Mouse (Mus musculus): Measurements from ENCODE around the gene Acot12.

Gene Acot12

DNA sequence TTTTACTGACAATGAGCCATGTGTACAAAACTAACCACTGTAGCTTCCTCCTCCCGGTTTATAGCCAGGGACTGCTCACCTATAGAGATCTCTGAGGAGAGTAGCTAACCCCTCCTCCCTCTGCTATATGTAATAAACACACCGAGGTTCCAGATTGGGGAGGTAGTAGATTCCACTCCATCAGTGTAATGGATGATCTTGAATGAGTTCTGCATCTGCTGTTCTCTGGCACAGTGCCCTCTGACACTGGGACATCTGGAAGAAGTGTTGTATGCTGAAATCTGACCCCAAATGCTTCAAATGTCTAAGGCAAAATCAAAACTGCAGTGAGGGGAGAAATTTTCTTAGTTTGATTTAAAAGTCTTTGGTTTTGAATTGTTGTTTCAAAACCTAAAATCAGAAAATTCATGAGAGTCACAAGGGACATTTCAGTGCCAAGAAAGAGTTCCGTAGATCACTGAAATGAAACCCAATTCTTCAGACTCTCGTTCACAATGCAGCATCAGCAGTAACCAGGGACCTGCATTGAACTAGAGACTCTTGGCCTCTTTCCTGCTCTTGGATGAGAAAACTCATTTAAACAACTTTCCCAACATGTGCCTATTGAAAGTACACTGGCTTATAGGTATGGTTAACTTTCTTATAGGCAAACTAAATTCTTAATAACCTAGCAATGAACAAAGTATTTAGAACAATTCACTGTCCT lies 83.7 kb downstream of the Acot12 start:
- peak; percentile 8 for DNase-seq (ENCODE audit: low read depth, low spot score)

DNA sequence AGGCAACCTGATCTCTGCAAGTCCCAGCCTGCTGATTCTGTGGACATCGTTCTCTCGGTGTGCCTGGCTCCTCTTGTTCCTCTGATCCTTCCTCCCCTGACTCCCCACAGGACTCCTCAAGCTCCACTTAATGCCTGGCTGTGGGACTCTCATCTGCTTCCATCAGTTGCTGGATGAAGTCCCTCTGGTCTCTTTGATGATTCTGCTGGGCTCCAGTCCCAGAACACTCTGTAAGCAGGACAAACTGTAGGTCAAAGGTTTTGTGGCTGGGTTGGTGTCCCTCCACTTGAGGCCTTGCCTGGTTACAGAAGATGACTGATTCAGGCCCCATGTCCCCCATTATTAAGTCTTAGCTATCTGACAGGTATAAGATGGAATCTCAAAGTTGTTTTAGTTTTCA lies 84.8 kb downstream of the Acot12 start:
- DNase-seq (ENCODE audit: low read depth, low spot score) = no peak

DNA sequence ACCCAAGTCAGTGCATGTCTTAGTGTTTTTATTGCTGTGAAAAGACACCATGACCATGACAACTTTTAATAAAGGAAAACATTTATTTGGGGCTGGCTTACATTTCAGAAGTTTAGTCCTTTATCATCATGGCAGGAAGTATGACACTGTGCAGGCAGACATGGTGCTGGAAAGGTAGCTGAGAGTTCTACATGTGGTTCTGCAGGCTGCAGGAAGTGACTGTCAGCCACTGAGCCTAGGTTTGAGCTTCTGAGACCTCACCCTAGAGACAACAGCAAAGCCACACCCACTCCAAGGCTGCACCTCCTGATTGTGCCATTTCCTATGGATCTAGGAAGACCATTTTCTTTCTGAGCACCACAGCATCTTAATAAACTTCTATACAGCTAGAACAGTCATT lies 86.6 kb downstream of the Acot12 start:
- DNase-seq (ENCODE audit: low read depth, low spot score) = no peak

Measured in brain, adult 2 months (tissue).